Mouse (Mus musculus): ENCODE data around the gene Slc35c2. TPM values are rescaled to one million over a fixed set of nuclear protein-coding genes. Genes with fewer than 3 reads are reported as not detected.

The Slc35c2 gene
- polyA plus RNA-seq, 1 experiment from 2014 or later: 199 TPM

DNA sequence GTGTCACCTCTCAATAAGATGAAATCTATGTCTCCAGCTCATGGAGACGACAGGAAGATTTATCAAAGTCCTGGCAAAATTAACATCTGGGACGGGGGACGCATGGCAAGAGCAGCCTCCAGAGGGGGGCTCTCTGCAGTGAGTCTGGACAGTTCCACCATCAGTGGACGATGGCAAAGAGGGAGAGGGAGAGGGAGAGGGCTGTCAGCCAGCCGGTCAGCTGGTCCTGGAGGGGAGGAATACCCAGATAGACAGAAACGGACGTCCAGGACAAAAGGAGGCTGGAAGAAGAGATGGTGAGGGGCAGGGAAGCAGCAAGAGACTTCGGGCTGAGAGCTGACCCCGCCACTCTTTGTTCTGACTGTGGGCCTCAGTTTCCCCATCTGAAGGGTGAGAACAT lies 34.9 kb downstream of the Slc35c2 start:
- 63% methylated on average over 9 of the region's 9 CpGs for WGBS
- no peaks in the 10 kb centered on the region for H3K36me3 ChIP-seq (ENCODE audit: control insufficient read depth, insufficient read depth)
- no peak overlapping the region for H3K4me2 ChIP-seq (replicated peaks; ENCODE audit: low read depth)
- no peak for ATAC-seq
- no peak for TF ChIP-seq CTCF (IDR thresholded peaks at IDR 0.05; ENCODE audit: low read depth)
- no peak overlapping the region for H3K4me3 ChIP-seq (ENCODE audit: low read depth, low read length)
- no peak overlapping the region for H3K27ac ChIP-seq (ENCODE audit: low read depth, low read length)
- no peaks in the 10 kb centered on the region for H3K4me1 ChIP-seq (replicated peaks; ENCODE audit: control insufficient read depth, insufficient read depth, low read length)
- peaks cover 24% of the 10 kb centered on the region for H3K27me3 ChIP-seq (replicated peaks; ENCODE audit: control insufficient read depth, insufficient read depth, low read length)
- no peak overlapping the region for H3K9ac ChIP-seq (ENCODE audit: low read depth, low read length)
- no peaks in the 10 kb centered on the region for H3K9me3 ChIP-seq (ENCODE audit: control insufficient read depth)

DNA sequence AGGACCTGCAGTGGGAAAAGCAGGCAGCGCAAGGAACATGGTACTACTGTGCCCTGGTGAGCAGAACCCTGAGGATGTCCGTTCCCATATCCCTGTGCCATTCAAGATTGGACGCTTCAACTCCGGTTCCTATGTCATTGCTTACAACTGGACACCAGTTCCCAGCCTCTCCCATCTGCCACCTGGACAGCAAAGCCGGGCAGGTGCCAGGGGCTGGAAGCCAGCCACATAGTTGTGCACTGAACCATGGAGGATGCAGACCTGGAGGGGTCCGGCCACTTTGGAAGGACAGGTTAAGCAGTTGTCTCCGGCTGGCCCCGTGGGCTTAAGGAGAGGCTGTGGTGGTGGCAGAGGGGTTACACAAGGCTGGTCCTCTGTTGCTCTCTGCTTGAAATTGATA lies 35.3 kb downstream of the Slc35c2 start:
- no peak overlapping the region for H3K27ac ChIP-seq (ENCODE audit: low read depth, low read length)
- no peak overlapping the region for H3K4me2 ChIP-seq (replicated peaks; ENCODE audit: low read depth)
- no peaks in the 10 kb centered on the region for H3K9me3 ChIP-seq (ENCODE audit: control insufficient read depth)
- 77% methylated on average over 8 of the region's 8 CpGs for WGBS
- no peaks in the 10 kb centered on the region for H3K4me1 ChIP-seq (replicated peaks; ENCODE audit: control insufficient read depth, insufficient read depth, low read length)
- no peak overlapping the region for H3K4me3 ChIP-seq (ENCODE audit: low read depth, low read length)
- no peak overlapping the region for H3K9ac ChIP-seq (ENCODE audit: low read depth, low read length)
- peaks cover 24% of the 10 kb centered on the region for H3K27me3 ChIP-seq (replicated peaks; ENCODE audit: control insufficient read depth, insufficient read depth, low read length)
- H3K36me3 ChIP-seq (ENCODE audit: control insufficient read depth, insufficient read depth): no peaks in the 10 kb centered on the region
- no peak for TF ChIP-seq CTCF (IDR thresholded peaks at IDR 0.05; ENCODE audit: low read depth)
- ATAC-seq: no peak

DNA sequence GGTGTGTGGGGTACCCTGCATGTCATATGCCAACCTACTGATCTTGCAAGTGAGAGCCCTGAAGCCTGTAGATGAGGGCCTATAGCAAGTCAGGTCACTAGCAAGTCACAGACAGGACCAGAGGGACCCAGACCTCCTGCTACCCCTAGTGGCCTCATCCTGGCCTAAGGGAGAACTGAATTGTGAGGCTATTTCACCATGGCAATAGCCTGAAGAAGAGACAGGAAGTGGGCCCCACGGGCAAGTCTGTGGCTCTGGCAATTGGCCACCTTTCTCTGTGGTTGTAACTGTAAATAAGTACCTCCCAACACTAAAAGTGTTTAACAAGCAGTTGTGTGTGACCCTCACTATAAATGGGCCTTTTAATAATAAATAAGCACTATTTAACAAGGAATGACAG lies 36.8 kb downstream of the Slc35c2 start:
- no peak overlapping the region for H3K4me3 ChIP-seq (ENCODE audit: low read depth, low read length)
- H3K27ac ChIP-seq (ENCODE audit: low read depth, low read length): no peak overlapping the region
- no peak for TF ChIP-seq CTCF (IDR thresholded peaks at IDR 0.05; ENCODE audit: low read depth)
- no peak overlapping the region for H3K4me2 ChIP-seq (replicated peaks; ENCODE audit: low read depth)
- no peaks in the 10 kb centered on the region for H3K9me3 ChIP-seq (ENCODE audit: control insufficient read depth)
- 34% methylated on average over 1 of the region's 1 CpGs for WGBS
- no peak overlapping the region for H3K9ac ChIP-seq (ENCODE audit: low read depth, low read length)
- ATAC-seq: no peak
- H3K4me1 ChIP-seq (replicated peaks; ENCODE audit: control insufficient read depth, insufficient read depth, low read length): no peaks in the 10 kb centered on the region
- no peaks in the 10 kb centered on the region for H3K36me3 ChIP-seq (ENCODE audit: control insufficient read depth, insufficient read depth)
- peaks cover 20% of the 10 kb centered on the region for H3K27me3 ChIP-seq (replicated peaks; ENCODE audit: control insufficient read depth, insufficient read depth, low read length)

DNA sequence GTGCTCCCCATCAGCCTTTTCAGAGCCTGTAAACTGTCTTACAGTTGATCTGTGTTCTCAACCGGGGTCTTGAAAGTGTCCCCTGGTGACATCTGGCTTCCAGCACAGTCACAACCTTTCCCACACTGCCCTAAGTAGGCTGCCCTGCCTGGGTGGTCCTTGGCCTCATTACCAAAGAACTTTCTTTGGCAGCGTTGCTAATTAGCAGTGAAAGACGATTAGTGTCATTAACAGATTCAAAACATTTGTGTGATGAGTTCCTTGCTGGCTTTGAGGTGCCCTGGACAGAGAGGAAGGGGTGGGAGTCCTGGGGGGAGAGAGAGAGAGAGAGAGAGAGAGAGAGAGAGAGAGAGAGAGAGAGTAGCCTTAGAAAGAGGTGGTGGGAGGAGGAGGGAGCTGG lies 38.7 kb downstream of the Slc35c2 start:
- no peak overlapping the region for H3K9ac ChIP-seq (ENCODE audit: low read depth, low read length)
- peaks cover 31% of the 10 kb centered on the region for H3K27me3 ChIP-seq (replicated peaks; ENCODE audit: control insufficient read depth, insufficient read depth, low read length)
- no peak overlapping the region for H3K4me2 ChIP-seq (replicated peaks; ENCODE audit: low read depth)
- H3K9me3 ChIP-seq (ENCODE audit: control insufficient read depth): no peaks in the 10 kb centered on the region
- WGBS: 30% methylated on average over 3 of the region's 3 CpGs
- no peak for ATAC-seq
- H3K4me1 ChIP-seq (replicated peaks; ENCODE audit: control insufficient read depth, insufficient read depth, low read length): no peaks in the 10 kb centered on the region
- H3K27ac ChIP-seq (ENCODE audit: low read depth, low read length): no peak overlapping the region
- H3K4me3 ChIP-seq (ENCODE audit: low read depth, low read length): no peak overlapping the region
- H3K36me3 ChIP-seq (ENCODE audit: control insufficient read depth, insufficient read depth): no peaks in the 10 kb centered on the region
- TF ChIP-seq CTCF (IDR thresholded peaks at IDR 0.05; ENCODE audit: low read depth): no peak

DNA sequence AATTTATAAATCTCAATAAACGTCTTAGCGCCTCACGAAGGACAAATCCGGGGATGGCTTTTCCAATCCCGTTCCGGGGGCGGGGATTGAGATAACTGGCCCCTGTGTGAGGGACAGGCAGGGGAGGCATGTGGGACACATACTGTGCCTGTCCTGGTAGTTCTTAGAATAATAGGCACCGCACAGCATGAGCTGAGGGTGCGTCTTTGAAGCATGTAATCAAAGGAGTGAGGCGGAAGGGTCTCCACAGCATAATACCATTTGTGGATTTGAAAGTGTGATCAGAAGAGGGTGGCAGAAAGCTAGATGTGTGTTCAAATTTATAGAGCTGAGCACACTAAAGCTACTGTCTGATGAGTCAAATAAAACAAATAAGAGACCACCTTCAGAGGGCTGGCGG lies 41.3 kb downstream of the Slc35c2 start:
- Histone ChIP-seq H3K9me3 (ENCODE audit: control insufficient read depth) (no peaks in the 10 kb centered on the region), H3K9ac (ENCODE audit: low read depth, low read length) (no peak overlapping the region), H3K27me3 (replicated peaks; ENCODE audit: control insufficient read depth, insufficient read depth, low read length) (peaks cover 44% of the 10 kb centered on the region), H3K36me3 (ENCODE audit: control insufficient read depth, insufficient read depth) (no peaks in the 10 kb centered on the region), H3K4me2 (replicated peaks; ENCODE audit: low read depth) (no peak overlapping the region), H3K27ac (ENCODE audit: low read depth, low read length) (no peak overlapping the region), H3K4me1 (replicated peaks; ENCODE audit: control insufficient read depth, insufficient read depth, low read length) (no peaks in the 10 kb centered on the region), H3K4me3 (ENCODE audit: low read depth, low read length) (no peak overlapping the region)
- no peak for TF ChIP-seq CTCF (IDR thresholded peaks at IDR 0.05; ENCODE audit: low read depth)
- ATAC-seq: no peak
- 20% methylated on average over 11 of the region's 11 CpGs for WGBS

DNA sequence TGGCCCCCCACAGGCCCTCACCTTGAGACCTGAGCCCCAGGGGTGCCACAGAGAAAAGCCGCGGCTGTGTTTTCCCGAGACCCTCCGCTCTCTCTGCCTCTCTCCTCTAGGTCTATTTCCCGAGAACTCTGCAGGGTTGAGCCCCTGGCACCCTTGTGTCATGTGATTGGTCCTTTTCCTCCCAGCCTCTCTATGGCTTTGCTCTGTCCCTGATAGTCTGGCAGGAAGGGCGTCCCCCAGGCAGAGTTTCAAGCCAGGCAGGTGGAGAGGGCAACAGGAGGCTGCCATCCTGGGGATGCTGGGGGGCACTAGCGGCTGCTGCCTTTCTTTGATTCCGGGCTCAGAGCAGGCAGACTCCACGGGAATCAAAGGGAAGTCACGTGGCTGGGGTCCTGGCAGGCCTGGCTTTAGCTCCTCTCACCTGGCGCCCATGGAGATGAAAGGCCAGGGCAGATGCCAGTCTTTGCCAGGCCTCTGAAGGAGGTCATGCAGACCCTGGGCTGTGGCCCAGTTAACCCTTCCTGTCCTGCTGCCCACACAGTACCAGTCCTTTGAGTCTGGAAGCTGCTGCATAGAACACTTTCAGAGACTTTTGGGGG lies 44.4 kb downstream of the Slc35c2 start:
- peaks cover 72% of the 10 kb centered on the region for H3K27me3 ChIP-seq (replicated peaks; ENCODE audit: control insufficient read depth, insufficient read depth, low read length)
- no peaks in the 10 kb centered on the region for H3K9me3 ChIP-seq (ENCODE audit: control insufficient read depth)
- no peak overlapping the region for H3K4me2 ChIP-seq (replicated peaks; ENCODE audit: low read depth)
- no peak for TF ChIP-seq CTCF (IDR thresholded peaks at IDR 0.05; ENCODE audit: low read depth)
- no peak overlapping the region for H3K4me3 ChIP-seq (ENCODE audit: low read depth, low read length)
- no peak overlapping the region for H3K9ac ChIP-seq (ENCODE audit: low read depth, low read length)
- H3K27ac ChIP-seq (ENCODE audit: low read depth, low read length): no peak overlapping the region
- ATAC-seq: no peak
- WGBS: 13% methylated on average over 11 of the region's 11 CpGs
- no peaks in the 10 kb centered on the region for H3K36me3 ChIP-seq (ENCODE audit: control insufficient read depth, insufficient read depth)
- no peaks in the 10 kb centered on the region for H3K4me1 ChIP-seq (replicated peaks; ENCODE audit: control insufficient read depth, insufficient read depth, low read length)

DNA sequence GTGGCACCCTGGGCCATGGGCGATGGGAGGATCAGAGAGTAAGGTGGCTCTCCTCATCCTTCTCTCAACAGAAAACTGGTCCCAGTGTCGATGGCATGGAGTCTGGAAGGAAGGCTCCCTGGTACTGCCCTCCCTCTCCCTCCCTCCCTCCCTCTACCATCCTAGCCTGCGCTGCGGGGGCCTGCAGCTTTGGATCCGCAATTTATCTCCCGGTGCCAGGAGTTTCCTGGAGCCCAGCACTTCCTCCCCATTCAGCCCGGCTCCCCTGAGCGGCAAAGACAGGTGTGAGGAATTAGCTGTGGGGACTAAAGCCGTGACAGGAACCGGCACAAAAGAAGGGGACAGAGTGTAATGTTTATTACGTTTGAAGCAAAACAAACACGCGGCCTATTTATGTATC lies 45.1 kb downstream of the Slc35c2 start:
- Histone ChIP-seq H3K9ac (ENCODE audit: low read depth, low read length) (no peak overlapping the region), H3K4me3 (ENCODE audit: low read depth, low read length) (no peak overlapping the region), H3K36me3 (ENCODE audit: control insufficient read depth, insufficient read depth) (no peaks in the 10 kb centered on the region), H3K4me1 (replicated peaks; ENCODE audit: control insufficient read depth, insufficient read depth, low read length) (no peaks in the 10 kb centered on the region), H3K9me3 (ENCODE audit: control insufficient read depth) (no peaks in the 10 kb centered on the region), H3K4me2 (replicated peaks; ENCODE audit: low read depth) (no peak overlapping the region), H3K27me3 (replicated peaks; ENCODE audit: control insufficient read depth, insufficient read depth, low read length) (peaks cover 77% of the 10 kb centered on the region), H3K27ac (ENCODE audit: low read depth, low read length) (no peak overlapping the region)
- no peak for ATAC-seq
- WGBS: 4% methylated on average over 13 of the region's 13 CpGs
- TF ChIP-seq CTCF (IDR thresholded peaks at IDR 0.05; ENCODE audit: low read depth): no peak
